Mouse (Mus musculus): Measurements from ENCODE around the gene Rnf135. TPM values are rescaled to one million over a fixed set of nuclear protein-coding genes. Genes with fewer than 3 reads are reported as not detected.
A peak's percentile ranks its signal among the peaks of the same experiment; 100 is the strongest.
"Not testable (repeated sequence)": the region's sequence is repeated elsewhere in the genome, so short reads cannot be mapped to it uniquely, and the experiment has no call there.

The Rnf135 gene
- polyA plus RNA-seq, 1 experiment: 7.6 TPM

- whole genome bisulfite sequencing: 46% methylated on average over 4 of the region's 4 CpGs
- Histone ChIP-seq H3K27ac (ENCODE audit: insufficient read depth, low read depth, low read length) (peak overlapping the region; percentile 92), H3K4me3 (ENCODE audit: insufficient read depth, low read depth, low read length) (no peak overlapping the region), H3K36me3 (ENCODE audit: control insufficient read depth, insufficient read depth, low read length) (no peaks in the 10 kb centered on the region), H3K27me3 (replicated peaks; ENCODE audit: control insufficient read depth, insufficient read depth, low read length) (no peaks in the 10 kb centered on the region), H3K4me1 (ENCODE audit: control insufficient read depth, insufficient read depth, low read length) (peaks cover 25% of the 10 kb centered on the region)
- no peak for TF ChIP-seq CTCF (conservative IDR thresholded peaks at IDR 0.05; ENCODE audit: insufficient read depth, insufficient read length, low read depth, low read length)
- no peak for TF ChIP-seq POLR2A (IDR thresholded peaks at IDR 0.05; ENCODE audit: low read depth, low read length)
- DNase-seq: peak; percentile 96
Observed at GRCm38 (mm10) chr11:80171884-80172283, 11.8 kb upstream of the Rnf135 start.

DNA sequence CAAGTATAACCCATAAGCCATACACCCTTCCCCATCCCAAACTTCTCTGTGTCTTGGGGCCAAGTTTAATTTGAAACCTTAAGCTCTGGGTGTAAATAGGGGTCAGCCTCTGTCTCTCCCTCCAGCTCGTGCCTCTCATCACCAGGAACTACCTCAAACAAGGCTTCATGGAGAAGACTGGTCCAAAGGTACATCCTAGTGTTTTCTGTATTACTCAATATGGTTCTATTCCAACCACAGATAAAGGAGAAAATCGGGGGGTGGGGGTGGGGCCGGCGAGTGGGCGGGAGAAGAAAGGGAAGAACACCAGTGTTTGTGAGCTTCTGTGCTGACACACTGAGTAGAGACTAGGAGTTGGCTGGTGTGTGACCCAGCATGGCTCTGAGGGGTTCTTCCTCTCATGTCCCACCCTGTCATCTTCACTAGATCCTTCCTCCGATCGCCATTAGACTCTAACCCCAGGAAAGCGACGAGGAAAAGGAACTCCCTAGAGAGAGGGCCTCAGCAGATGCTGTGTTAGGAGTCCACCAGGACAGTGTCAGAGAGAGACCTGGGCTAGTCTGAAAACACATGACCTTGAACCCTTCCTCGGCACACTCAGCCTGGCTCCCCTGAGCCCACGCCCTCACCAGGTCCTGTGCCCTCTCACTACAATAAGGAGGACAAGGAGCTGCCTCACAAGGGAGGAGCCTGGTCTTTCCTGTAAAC lies 9.5 kb upstream of the Rnf135 start:
- Histone ChIP-seq H3K36me3 (ENCODE audit: control insufficient read depth, insufficient read depth, low read length) (no peaks in the 10 kb centered on the region), H3K27ac (ENCODE audit: insufficient read depth, low read depth, low read length) (peak overlapping the region; percentile 21; the same call in 1 of the 2 replicates), H3K27me3 (replicated peaks; ENCODE audit: control insufficient read depth, insufficient read depth, low read length) (no peaks in the 10 kb centered on the region), H3K4me1 (ENCODE audit: control insufficient read depth, insufficient read depth, low read length) (peaks cover 27% of the 10 kb centered on the region), H3K4me3 (ENCODE audit: insufficient read depth, low read depth, low read length) (no peak overlapping the region)
- TF ChIP-seq POLR2A (IDR thresholded peaks at IDR 0.05; ENCODE audit: low read depth, low read length) (no peak), CTCF (conservative IDR thresholded peaks at IDR 0.05; ENCODE audit: insufficient read depth, insufficient read length, low read depth, low read length) (no peak)
- WGBS: 79% methylated on average over 11 of the region's 11 CpGs
- DNase-seq: no peak

DNA sequence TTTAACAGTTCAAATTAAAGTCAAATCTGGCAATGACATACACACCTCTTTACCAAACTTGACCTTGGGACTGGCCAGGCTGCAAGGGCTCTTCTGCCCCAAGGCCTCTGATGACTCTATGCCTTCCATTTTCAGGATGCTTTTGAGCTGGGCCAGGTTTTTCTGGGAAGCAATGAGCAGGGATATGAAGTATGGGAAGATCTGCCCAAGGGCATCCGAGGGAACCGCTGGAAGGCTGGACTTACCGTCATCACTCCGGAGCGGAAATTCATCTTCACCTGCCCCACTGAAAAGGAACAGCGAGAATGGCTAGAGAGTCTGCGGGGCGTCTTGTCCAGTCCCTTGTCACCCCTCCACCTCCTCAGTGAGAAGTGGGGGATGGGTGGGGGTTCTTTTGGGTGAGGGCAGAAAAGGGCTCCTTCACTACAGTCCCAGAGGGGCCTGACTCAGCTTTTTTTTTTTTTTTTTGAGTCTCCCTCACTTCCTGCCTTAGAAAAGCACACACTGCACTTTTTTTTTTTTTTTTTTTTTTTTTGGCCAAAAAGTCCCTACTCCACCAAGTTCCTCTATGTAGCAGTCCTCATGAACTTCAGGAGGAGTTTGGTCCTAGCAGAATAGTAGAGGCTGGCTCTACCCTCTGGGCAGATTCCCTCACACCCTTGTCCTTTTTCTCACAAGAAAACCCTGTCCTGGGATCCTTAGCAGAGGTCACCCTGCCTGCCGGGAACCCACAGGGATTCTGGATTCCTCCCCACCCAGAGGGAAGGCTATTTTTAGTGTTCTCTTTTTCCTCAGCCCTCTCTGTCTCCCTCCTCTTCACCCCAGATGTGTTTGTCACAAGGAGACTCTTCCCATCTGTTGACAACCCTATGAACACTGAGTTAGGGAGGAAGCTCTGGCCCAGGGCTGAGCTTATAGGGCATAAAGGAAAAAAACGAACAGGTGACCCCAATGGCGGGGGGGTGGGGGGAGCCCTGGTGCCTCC lies 6.4 kb upstream of the Rnf135 start:
- H3K27me3 ChIP-seq (replicated peaks; ENCODE audit: control insufficient read depth, insufficient read depth, low read length): no peaks in the 10 kb centered on the region
- H3K36me3 ChIP-seq (ENCODE audit: control insufficient read depth, insufficient read depth, low read length): no peaks in the 10 kb centered on the region
- peaks cover 8% of the 10 kb centered on the region; the same call in 1 of the 2 replicates for H3K4me1 ChIP-seq (ENCODE audit: control insufficient read depth, insufficient read depth, low read length)
- WGBS: 73% methylated on average over 11 of the region's 11 CpGs
- peak overlapping the region; percentile 84 for H3K27ac ChIP-seq (ENCODE audit: insufficient read depth, low read depth, low read length)
- TF ChIP-seq CTCF (conservative IDR thresholded peaks at IDR 0.05; ENCODE audit: insufficient read depth, insufficient read length, low read depth, low read length): no peak
- TF ChIP-seq POLR2A (IDR thresholded peaks at IDR 0.05; ENCODE audit: low read depth, low read length): no peak
- DNase-seq: peak; percentile 44
- H3K4me3 ChIP-seq (ENCODE audit: insufficient read depth, low read depth, low read length): no peak overlapping the region

DNA sequence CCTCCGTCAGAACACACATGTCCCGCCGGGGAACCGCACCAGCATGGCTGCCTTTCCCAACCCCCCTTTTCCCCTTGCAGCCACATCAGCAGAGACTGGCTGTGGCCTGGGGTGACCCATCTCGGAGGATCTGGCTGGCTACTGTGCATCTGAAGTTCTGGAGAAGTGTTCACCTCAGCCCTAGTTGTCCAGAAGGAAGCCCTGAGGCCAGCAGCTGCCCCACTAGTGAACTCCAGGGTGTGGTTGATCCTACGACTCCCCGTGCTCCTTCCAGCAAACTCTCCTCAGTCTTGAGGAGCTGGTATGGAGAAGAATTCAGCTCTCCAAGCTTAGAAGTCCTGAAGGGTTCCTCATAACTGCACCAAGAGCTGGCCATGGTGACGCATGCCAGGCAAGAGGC lies 5.3 kb upstream of the Rnf135 start:
- H3K27me3 ChIP-seq (replicated peaks; ENCODE audit: control insufficient read depth, insufficient read depth, low read length): no peaks in the 10 kb centered on the region
- no peaks in the 10 kb centered on the region for H3K36me3 ChIP-seq (ENCODE audit: control insufficient read depth, insufficient read depth, low read length)
- 80% methylated on average over 8 of the region's 8 CpGs for WGBS
- no peak for TF ChIP-seq CTCF (conservative IDR thresholded peaks at IDR 0.05; ENCODE audit: insufficient read depth, insufficient read length, low read depth, low read length)
- peak overlapping the region; percentile 84; the same call in 1 of the 2 replicates for H3K27ac ChIP-seq (ENCODE audit: insufficient read depth, low read depth, low read length)
- no peak for DNase-seq
- peaks cover 4% of the 10 kb centered on the region; the same call in 1 of the 2 replicates for H3K4me1 ChIP-seq (ENCODE audit: control insufficient read depth, insufficient read depth, low read length)
- no peak overlapping the region for H3K4me3 ChIP-seq (ENCODE audit: insufficient read depth, low read depth, low read length)

- Histone ChIP-seq H3K36me3 (ENCODE audit: control insufficient read depth, insufficient read depth, low read length) (no peaks in the 10 kb centered on the region), H3K27me3 (replicated peaks; ENCODE audit: control insufficient read depth, insufficient read depth, low read length) (no peaks in the 10 kb centered on the region), H3K4me1 (ENCODE audit: control insufficient read depth, insufficient read depth, low read length) (peaks cover 4% of the 10 kb centered on the region; the same call in 1 of the 2 replicates), H3K27ac (ENCODE audit: insufficient read depth, low read depth, low read length) (no peak overlapping the region), H3K4me3 (ENCODE audit: insufficient read depth, low read depth, low read length) (no peak overlapping the region)
- WGBS: 78% methylated on average over 5 of the region's 5 CpGs
- TF ChIP-seq POLR2A (IDR thresholded peaks at IDR 0.05; ENCODE audit: low read depth, low read length): no peak
- 0 out of 2 replicates have a peak, but pooled peaks have one; percentile 15 for TF ChIP-seq CTCF (conservative IDR thresholded peaks at IDR 0.05; ENCODE audit: insufficient read depth, insufficient read length, low read depth, low read length)
- no peak for DNase-seq
Observed at GRCm38 (mm10) chr11:80181021-80181749, 2.5 kb upstream of the Rnf135 start.

GRCm38 (mm10) chr11:80183054-80183704 lies 472 bp upstream of the Rnf135 start:
- H3K27me3 ChIP-seq (replicated peaks; ENCODE audit: control insufficient read depth, insufficient read depth, low read length); H3K27ac ChIP-seq (ENCODE audit: insufficient read depth, low read depth, low read length); H3K36me3 ChIP-seq (ENCODE audit: control insufficient read depth, insufficient read depth, low read length); H3K4me1 ChIP-seq (ENCODE audit: control insufficient read depth, insufficient read depth, low read length); DNase-seq: not testable (repeated sequence)
- WGBS: 39% methylated on average over 12 of the region's 12 CpGs
- peak overlapping the region; percentile 96 for H3K4me3 ChIP-seq (ENCODE audit: insufficient read depth, low read depth, low read length)
